ENCODE assay signal across 8 mouse cellular contexts in the genomic region with DNA sequence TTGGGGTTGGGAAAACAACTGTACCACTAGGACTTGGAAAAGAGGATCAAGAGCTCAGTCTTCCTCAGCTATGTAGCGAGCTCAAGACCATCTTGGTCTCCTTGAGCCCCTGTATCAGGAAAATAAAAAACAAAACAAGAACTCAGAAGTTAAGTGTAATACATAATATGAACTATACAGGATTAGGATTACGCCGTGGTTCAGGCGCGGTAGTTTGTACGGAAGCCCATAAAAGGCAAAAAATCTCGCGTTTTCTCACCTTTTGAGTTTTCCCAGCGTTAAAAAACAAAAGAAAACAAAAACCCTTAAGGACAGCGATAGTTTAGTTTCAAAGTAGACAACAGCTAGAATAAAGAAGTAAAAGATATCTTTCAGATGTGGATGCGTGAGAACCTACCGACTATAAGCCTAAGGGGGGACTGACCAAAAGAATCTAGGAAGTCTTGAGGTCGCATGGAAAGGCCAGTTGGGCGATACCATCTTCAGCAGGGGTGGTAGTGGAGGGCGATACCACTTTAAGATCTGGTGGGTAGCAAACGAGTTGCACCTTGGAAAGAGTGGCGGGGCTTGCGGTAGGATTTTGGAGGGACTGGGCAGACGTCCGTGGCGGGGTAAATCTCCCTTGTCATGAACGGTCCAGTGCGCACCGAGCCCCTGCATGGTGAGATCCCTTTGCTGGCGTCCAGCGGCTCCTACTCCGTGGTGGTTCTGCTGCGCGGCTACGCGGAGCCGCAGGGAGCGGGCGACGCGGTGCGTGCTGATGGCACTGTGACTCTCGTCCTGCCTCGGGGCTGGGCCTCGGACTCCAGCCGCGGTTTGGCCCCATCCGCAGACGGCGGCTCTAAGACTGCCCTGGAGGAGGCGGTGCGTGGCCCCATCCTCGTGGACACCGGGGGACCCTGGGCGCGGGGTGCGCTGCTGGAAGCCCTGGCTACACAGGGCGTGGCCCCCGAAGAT. TPM values are rescaled to one million over a fixed set of nuclear protein-coding genes. Genes with fewer than 3 reads are reported as not detected.
DNase-seq lines count a peak whose midpoint lies in the region; ATAC-seq lines count a peak whose summit lies in the region.

Mblac1 (plus strand) TSS at position 544 of the 957 bp plus-strand sequence.

- H3K36me3 ChIP-seq in embryonic facial prominence, embryonic 13.5 days = peaks cover 34% of the 10 kb centered on the region

- H3K27ac ChIP-seq in embryonic facial prominence, embryonic 13.5 days = peak within 1 kb of the TSS; percentile 78

- peak within 1 kb of the TSS; percentile 73 for H3K4me3 ChIP-seq in embryonic facial prominence, embryonic 13.5 days

- DNase-seq in 3T3-L1 (ENCODE audit: low read depth, low spot score) = peak; percentile 88
- peak; percentile 85 to 86 for DNase-seq in adrenal gland, postnatal 36 days
- peak; percentile 92 for DNase-seq in heart, adult 8-10 months (ENCODE audit: low spot score)
- peak; percentile 94 for DNase-seq in kidney, adult 9 months
- DNase-seq in liver = peak; percentile 87
- peak; percentile 84 to 90 for DNase-seq in spleen, postnatal 4 days (ENCODE audit: low spot score in 2 of 2)

- no peaks in the 10 kb centered on the region for H3K27me3 ChIP-seq in embryonic facial prominence, embryonic 13.5 days

- 7% methylated on average over 54 of the region's 54 CpGs for WGBS in embryonic facial prominence, embryonic 13.5 days

- peak within 1 kb of the TSS; percentile 92 for H3K9ac ChIP-seq in embryonic facial prominence, embryonic 13.5 days

- ATAC-seq in embryonic facial prominence, embryonic 13.5 days (ENCODE audit: insufficient number of reproducible peaks, insufficient read depth, low FRiP score, low TSS enrichment, low read depth) = peak; percentile 76
- peak; percentile 73 for ATAC-seq in monocyte, adult 5-6 weeks (replicated peaks; ENCODE audit: insufficient number of reproducible peaks, low FRiP score, low TSS enrichment, poor library complexity, severe bottlenecking)

- H3K4me2 ChIP-seq in embryonic facial prominence, embryonic 13.5 days = peak within 1 kb of the TSS; percentile 96

- H3K4me1 ChIP-seq in embryonic facial prominence, embryonic 13.5 days = peaks cover 6% of the 10 kb centered on the region

- H3K9me3 ChIP-seq in embryonic facial prominence, embryonic 13.5 days = no peaks in the 10 kb centered on the region

RNA-seq across cellular contexts. Expression of gene Mblac1, which starts in this region (rescaled TPM):
- total RNA-seq in adrenal gland, postnatal 36 days (2021) = 1 to 10 TPM; 8.5 to 9.2 TPM
- polyA plus RNA-seq in embryonic facial prominence, embryonic 13.5 days (2015; fragmentation: Nextera tagmentation; extraction: Ambion mirVana) = 9.0 and 9.3 TPM in 2 replicates
- 1 to 10 TPM; 1.8 to 4.3 (median 2.4) TPM for total RNA-seq in heart, adult 8-10 months (2022)
- 1.1 TPM in 1 of 3 replicates, not detected in the others for total RNA-seq in monocyte, adult 5-6 weeks (2017)

Comparison
In these comparisons a context has a peak if more than half of its experiments do, and no peak if none do; other contexts are left out.
1. Peak in every context shown above with its lines: DNase-seq, ATAC-seq, H3K4me3 ChIP-seq and H3K27ac ChIP-seq.